Mouse (Mus musculus): ENCODE measurements around the gene Fntb.

DNA sequence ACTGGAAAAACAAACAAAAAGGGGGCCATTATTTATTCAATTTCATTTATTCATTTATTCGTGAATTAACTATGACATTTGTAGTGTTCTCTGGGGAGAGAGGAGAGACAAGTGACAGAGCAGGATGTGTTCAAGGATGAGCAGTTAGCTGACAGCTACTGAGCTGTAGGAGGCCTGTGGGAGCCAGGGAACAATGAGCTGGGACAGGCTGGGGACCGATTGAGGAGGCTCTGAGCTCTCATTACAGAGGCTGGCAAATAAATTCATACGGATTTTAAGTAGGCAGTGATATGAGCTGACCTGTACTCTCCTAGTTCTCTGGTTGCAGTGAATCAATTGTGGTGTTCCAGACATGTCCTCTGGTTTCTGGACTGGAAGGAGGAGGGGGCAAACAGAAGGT is 125.8 kb downstream of the Fntb start:
- no peak for TF ChIP-seq EP300 (IDR thresholded peaks at IDR 0.05; ENCODE audit: low read depth)
- TF ChIP-seq CTCF (IDR thresholded peaks at IDR 0.05; ENCODE audit: low read depth): no peak
